Mouse (Mus musculus): Measurements from ENCODE around the gene Galk1. TPM values are rescaled to one million over a fixed set of nuclear protein-coding genes. Genes with fewer than 3 reads are reported as not detected.

The Galk1 gene
- polyA plus RNA-seq (2015; fragmentation: Nextera tagmentation; extraction: Ambion mirVana), result 169 and 189 TPM in 2 replicates

DNA sequence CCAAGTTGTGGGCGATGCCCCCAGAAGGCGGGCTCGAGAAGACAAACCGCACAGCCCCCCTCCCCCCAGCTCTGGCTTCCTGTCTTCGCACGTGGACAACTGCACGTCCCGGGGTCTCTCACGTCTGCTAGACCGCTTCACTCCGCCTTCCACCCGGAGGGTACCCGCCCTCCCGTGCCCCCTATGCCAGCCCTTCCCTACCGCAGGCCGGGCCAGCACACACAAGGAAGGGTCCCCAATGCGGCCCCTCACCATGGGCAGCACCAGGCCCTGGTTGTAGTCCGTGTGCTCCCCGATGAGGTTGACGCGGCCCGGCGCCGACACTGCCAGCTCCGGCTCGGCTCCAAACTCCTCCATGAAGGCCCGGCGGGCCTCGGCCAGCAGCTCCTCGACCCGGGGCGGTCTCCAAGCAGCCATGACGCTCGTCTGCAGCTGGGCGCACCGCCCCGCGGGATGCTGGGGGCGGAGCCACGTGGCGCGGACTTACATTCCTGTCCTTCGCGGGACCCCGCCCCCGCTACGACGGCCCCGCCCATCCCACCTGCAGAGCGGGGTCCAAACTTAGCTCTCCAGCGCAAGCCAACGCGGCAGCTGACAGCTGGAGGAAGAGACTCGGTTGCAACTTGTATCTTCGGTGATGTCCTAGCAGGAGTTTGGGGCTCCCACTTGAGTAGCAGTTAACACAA lies at the start of gene Galk1:
Gene Galk1 (minus strand): TSS at position 458 of the 686 bp plus-strand sequence.
- Histone ChIP-seq H3K36me3 (peaks cover 32% of the 10 kb centered on the region), H3K27ac (peak within 1 kb of the TSS; percentile 96), H3K4me3 (peak within 1 kb of the TSS; percentile 74), H3K9me3 (no peaks in the 10 kb centered on the region), H3K4me1 (peaks cover 20% of the 10 kb centered on the region), H3K27me3 (no peaks in the 10 kb centered on the region), H3K4me2 (peak within 1 kb of the TSS; percentile 70), H3K9ac (peak within 1 kb of the TSS; percentile 88)
- peak; percentile 89 for ATAC-seq (ENCODE audit: insufficient number of reproducible peaks, insufficient read depth, low FRiP score, low TSS enrichment, low read depth)
- WGBS, result under 1% methylated on average over 55 of the region's 55 CpGs

DNA sequence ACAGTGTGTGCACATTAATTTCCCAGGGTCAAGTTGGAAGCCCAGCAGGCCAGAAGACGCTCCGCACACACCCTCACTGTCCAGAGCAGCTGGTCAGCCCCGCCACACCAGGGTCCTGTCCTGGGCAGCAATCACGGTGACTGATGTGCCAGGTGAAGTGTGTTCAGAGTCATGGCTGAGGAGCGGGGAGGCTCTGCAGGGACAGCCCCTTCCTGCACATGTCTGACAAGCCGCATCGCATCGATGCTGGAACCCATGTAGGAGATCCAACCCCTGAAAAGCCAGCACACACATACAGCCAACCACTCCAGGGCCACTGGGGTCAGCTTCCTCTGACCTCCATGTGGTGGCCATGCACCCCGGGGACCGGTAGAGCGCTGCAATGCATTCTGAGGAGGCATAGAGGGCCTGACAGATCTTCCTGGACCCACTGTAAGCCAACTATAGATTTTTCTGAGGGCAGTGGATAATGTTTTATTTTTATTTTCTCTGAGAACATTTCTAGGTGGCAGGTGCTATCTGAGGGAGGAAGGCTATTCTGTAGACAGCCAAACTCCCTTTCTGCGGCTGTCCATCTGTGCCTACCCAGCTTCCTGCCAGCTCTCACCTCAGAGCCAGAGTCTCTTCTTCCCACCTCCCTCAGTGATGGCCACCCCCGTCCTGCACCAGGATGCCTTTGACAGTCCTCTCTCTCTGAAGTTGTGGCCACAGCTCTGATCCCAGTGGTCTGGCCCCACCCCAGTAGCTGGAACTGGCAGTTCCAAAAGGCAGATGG lies 49.3 kb upstream of the Galk1 start:
- H3K27me3 ChIP-seq, result no peaks in the 10 kb centered on the region
- H3K4me3 ChIP-seq, result no peak overlapping the region
- no peak overlapping the region for H3K27ac ChIP-seq
- no peak overlapping the region for H3K4me2 ChIP-seq
- no peak overlapping the region for H3K9ac ChIP-seq
- WGBS, result 90% methylated on average over 13 of the region's 13 CpGs
- H3K4me1 ChIP-seq, result 0 out of 2 replicates have a peak, but pooled peaks cover under 1% of the 10 kb centered on the region
- no peaks in the 10 kb centered on the region for H3K9me3 ChIP-seq
- peaks cover 58% of the 10 kb centered on the region for H3K36me3 ChIP-seq
- ATAC-seq (ENCODE audit: insufficient number of reproducible peaks, insufficient read depth, low FRiP score, low TSS enrichment, low read depth), result no peak

DNA sequence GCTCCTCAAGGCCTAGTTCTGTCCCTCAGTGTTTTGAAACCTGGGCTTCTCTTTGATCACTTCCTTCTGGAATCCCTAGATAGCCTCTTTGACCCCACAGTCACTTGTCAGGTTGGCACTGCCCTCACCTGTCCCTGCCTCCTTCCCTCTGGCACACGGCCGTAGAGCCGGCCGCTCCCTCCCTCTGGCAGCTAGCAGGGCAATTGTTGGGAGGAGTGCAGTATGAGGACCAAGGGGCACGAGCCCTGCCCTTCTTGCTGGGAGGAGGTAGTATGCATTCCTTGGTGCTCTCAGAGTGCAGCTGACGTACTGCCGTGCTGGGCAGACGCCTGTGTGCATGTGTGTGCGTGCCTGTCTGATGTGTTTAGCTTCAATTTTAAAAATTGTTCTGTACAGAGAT lies 48.1 kb upstream of the Galk1 start:
- Histone ChIP-seq H3K9ac (peak overlapping the region; percentile 36; the same call in 1 of the 2 replicates), H3K27me3 (no peaks in the 10 kb centered on the region)
- ATAC-seq (ENCODE audit: insufficient number of reproducible peaks, insufficient read depth, low FRiP score, low TSS enrichment, low read depth), result no peak

DNA sequence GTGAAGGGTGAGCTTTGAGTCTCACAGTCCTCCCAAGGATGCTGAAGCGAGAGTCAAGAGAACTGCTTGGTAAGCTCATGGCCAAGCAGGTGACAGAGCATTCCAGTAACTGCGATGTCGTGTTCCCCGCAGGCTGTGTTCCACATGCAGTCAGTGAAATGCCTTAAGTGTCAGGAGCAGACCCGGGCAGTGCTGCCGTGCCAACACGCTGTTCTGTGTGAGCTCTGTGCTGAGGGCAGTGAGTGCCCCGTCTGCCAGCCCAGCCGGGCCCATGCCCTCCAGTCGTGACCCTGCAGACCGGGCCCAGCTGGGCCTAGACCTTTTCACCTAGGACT lies 47.1 kb upstream of the Galk1 start:
- no peak for ATAC-seq (ENCODE audit: insufficient number of reproducible peaks, insufficient read depth, low FRiP score, low TSS enrichment, low read depth)
- H3K27me3 ChIP-seq, result no peaks in the 10 kb centered on the region

More for the DNA sequence above, 48.1 kb upstream of the Galk1 start:
- Histone ChIP-seq H3K36me3 (peaks cover 70% of the 10 kb centered on the region), H3K27ac (no peak overlapping the region; the same call in 1 of the 2 replicates), H3K4me3 (no peak overlapping the region), H3K4me1 (no peaks in the 10 kb centered on the region), H3K4me2 (no peak overlapping the region), H3K9me3 (no peaks in the 10 kb centered on the region)
- 84% methylated on average over 9 of the region's 9 CpGs for WGBS

DNA sequence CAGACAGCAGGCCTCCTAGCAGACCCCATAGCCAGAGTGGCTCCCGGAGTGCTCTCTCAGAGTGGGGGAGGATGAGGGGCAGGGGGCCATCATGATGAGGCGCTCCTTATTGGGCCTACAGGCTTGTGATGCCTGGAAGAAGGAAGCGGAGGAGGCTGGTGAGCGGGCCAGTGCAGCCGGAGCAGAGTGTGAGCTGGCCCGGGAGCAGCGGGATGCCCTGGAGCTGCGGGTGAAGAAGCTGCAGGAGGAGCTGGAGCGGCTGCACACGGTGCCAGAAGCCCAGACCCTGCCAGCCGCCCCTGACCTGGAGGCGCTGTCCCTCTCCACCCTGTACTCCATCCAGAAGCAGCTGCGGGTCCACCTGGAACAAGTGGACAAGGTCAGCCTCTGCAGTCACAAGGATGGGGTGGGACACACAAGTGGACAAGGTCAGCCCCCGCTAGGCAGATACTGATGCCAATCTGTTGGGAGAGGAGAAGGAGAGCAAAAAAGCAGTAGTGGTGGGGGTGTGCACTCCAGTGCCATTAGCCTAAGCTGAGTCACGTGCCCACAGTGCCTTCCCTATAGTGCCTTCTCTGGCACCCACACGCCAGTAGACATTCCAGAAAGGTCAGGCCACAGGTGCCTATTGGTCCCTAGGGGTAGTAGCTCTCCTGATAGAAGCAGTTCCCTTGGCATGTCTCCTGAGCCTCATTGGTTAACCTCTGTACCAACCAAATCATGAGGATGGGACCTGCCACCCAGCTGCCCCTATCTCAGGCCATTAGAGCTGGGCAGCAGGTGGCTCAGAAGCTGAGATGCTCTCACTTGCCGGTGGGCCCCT lies 46.6 kb upstream of the Galk1 start:
- no peak overlapping the region for H3K27ac ChIP-seq
- H3K27me3 ChIP-seq, result no peaks in the 10 kb centered on the region
- 88% methylated on average over 17 of the region's 17 CpGs for WGBS
- H3K4me1 ChIP-seq, result no peaks in the 10 kb centered on the region
- H3K9me3 ChIP-seq, result no peaks in the 10 kb centered on the region
- H3K9ac ChIP-seq, result no peak overlapping the region
- no peak for ATAC-seq (ENCODE audit: insufficient number of reproducible peaks, insufficient read depth, low FRiP score, low TSS enrichment, low read depth)
- no peak overlapping the region for H3K4me3 ChIP-seq
- H3K36me3 ChIP-seq, result peaks cover 85% of the 10 kb centered on the region
- no peak overlapping the region for H3K4me2 ChIP-seq

More for the DNA sequence above, 47.1 kb upstream of the Galk1 start:
- Histone ChIP-seq H3K4me2 (no peak overlapping the region), H3K27ac (no peak overlapping the region), H3K9me3 (no peaks in the 10 kb centered on the region), H3K4me1 (no peaks in the 10 kb centered on the region), H3K9ac (no peak overlapping the region), H3K4me3 (no peak overlapping the region), H3K36me3 (peaks cover 79% of the 10 kb centered on the region)
- 92% methylated on average over 11 of the region's 11 CpGs for WGBS

DNA sequence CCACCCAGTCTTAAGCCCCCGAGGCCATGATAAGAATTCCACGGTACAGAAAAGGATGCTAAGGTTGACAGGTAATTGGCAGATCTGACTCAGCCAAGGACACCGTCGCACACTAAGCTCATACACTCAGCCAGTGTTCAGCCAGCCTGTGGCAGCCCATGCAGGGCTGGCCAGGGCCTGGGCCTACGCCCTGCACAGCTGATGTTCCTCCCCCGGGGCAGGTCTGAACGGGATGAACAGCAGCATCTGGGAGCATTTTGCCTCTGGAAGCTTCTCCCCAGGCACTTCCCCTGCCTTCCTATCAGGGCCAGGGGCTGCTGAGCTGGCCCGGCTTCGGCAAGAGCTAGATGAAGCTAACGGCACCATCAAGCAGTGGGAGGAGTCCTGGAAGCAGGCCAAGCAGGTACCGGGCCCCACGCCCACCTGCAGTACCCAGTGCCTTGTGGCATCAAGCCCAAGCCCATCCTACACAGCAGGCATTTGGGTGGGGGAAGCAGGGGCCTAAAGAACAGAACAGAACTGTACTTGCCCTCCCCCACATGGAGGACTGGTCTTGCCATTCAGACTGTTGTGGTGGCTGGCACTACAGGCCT lies 45.6 kb upstream of the Galk1 start:
- H3K4me1 ChIP-seq, result no peaks in the 10 kb centered on the region
- no peaks in the 10 kb centered on the region for H3K27me3 ChIP-seq
- no peak overlapping the region for H3K4me3 ChIP-seq
- H3K36me3 ChIP-seq, result peaks cover 95% of the 10 kb centered on the region
- 60% methylated on average over 12 of the region's 12 CpGs for WGBS
- H3K9ac ChIP-seq, result no peak overlapping the region
- H3K27ac ChIP-seq, result no peak overlapping the region
- no peaks in the 10 kb centered on the region for H3K9me3 ChIP-seq
- H3K4me2 ChIP-seq, result no peak overlapping the region
- no peak for ATAC-seq (ENCODE audit: insufficient number of reproducible peaks, insufficient read depth, low FRiP score, low TSS enrichment, low read depth)

DNA sequence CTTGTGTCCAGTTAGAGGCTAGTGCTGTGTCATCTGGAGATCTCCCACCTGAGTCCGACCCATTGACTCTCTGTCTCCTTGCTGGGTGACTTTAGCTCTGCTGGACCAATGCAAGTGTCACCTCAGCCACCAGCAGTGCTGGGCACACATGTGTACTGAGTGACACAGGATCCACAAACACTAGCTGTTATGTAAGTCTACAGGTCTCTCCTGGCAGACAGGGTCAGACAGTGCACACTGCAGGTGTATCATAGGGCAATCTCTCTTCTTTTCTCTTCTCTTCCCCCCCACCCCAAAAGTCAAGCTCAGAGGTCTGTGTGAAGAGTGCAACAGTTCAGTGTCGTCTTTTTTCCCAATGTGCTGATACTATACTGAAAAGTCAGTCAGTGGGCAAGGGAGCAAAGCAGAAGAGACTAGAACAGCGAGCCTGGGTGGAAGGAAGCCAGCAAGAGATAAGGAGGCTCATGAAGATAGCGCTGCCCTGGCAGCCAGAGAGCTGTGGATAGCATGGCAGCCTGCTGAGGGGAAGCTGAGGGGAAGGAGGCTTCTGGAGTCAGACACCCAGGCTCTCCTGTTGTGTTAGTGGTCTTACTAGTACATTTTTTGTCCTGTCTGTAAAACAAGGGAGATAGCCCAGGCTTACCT lies 44.8 kb upstream of the Galk1 start:
- peaks cover 100% of the 10 kb centered on the region for H3K36me3 ChIP-seq
- no peaks in the 10 kb centered on the region for H3K9me3 ChIP-seq
- H3K27me3 ChIP-seq, result no peaks in the 10 kb centered on the region
- WGBS, result 87% methylated on average over 4 of the region's 4 CpGs
- H3K9ac ChIP-seq, result 0 out of 2 replicates have a peak overlapping the region, but pooled peaks have one; percentile 32
- ATAC-seq (ENCODE audit: insufficient number of reproducible peaks, insufficient read depth, low FRiP score, low TSS enrichment, low read depth), result no peak
- no peak overlapping the region for H3K27ac ChIP-seq
- H3K4me3 ChIP-seq, result no peak overlapping the region
- H3K4me2 ChIP-seq, result no peak overlapping the region
- H3K4me1 ChIP-seq, result no peaks in the 10 kb centered on the region

DNA sequence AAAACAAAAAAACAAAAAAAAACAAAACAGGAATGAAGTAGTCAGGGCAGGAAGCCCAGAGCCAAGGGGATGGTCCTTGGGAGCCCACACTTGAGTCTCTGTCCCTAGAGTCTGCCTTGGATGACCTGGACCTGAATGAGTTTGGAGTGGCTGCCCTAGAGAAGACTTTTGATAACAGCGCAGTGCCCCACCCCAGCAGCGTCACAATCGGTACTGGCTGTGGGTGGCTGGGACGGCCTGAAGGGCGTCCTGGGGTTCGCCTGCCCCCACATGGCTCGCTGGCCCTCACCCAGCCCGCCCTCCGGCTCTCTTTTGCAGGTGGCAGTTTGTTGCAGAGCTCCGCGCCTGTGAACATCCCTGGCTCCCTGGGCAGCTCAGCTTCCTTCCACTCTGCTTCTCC lies 43.4 kb upstream of the Galk1 start:
- H3K27me3 ChIP-seq, result no peaks in the 10 kb centered on the region
- no peaks in the 10 kb centered on the region for H3K4me1 ChIP-seq
- WGBS, result 92% methylated on average over 11 of the region's 11 CpGs
- H3K4me3 ChIP-seq, result no peak overlapping the region
- no peak overlapping the region for H3K4me2 ChIP-seq
- no peak overlapping the region for H3K9ac ChIP-seq
- ATAC-seq (ENCODE audit: insufficient number of reproducible peaks, insufficient read depth, low FRiP score, low TSS enrichment, low read depth), result no peak
- H3K36me3 ChIP-seq, result peaks cover 99% of the 10 kb centered on the region
- H3K9me3 ChIP-seq, result no peaks in the 10 kb centered on the region
- no peak overlapping the region for H3K27ac ChIP-seq

DNA sequence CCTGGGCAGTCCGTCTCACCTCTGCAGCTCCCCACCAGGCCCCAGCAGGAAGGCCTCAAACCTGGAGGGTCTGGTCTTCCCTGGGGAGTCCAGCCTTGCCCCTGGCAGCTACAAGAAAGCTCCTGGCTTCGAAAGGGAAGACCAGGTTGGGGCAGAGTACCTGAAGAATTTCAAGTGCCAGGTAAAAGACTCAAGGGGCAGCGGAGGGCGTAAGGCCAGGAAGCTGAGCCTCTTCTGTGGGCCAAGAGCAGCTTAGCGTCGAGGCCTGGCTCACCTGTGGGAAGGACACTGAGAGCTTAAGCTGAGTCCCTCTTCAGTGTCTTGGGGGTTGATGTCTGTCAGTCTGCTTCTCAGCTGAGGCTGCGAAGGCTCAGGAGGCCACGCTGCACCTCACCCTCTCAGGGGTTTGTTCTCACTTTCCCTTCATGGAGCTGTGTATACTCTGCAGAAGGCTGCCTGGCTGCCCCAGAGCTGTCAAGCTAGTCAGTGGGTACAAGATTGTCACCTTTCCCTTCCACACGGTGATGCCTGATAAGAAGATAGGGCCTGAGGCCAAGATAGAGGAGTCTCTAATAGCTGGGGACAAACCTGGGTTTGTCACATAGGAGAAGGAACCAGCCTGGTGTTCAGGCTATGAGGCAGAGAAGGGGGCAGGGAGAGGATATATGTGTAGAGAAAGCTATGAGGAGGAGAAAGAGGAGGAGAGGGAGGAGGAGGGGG lies 41.2 kb upstream of the Galk1 start:
- Histone ChIP-seq H3K4me3 (no peak overlapping the region), H3K4me2 (no peak overlapping the region), H3K27ac (no peak overlapping the region), H3K36me3 (peaks cover 99% of the 10 kb centered on the region), H3K9ac (no peak overlapping the region), H3K9me3 (no peaks in the 10 kb centered on the region), H3K27me3 (no peaks in the 10 kb centered on the region), H3K4me1 (no peaks in the 10 kb centered on the region)
- ATAC-seq (ENCODE audit: insufficient number of reproducible peaks, insufficient read depth, low FRiP score, low TSS enrichment, low read depth), result no peak
- WGBS, result 91% methylated on average over 9 of the region's 9 CpGs

DNA sequence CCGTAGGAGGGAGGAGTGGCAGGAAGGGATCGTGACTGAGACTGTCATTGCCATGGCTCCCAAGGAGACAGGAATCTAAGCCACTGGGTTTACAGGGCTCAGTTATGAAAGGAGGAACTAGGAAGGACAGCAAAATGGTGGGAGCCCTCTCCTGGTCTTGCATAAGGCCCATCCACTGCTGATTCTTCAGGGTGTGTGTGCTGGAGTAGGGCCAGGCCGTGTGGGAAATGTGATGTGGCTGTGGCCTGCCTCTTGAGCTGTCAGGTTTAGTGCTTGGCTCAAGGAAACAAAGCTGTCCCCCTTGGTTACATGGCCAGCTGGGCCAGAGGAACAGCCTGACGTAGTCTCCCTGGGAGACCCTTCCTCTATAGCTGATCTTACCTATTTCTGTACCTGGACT lies 37.7 kb upstream of the Galk1 start:
- no peak overlapping the region for H3K27ac ChIP-seq
- 86% methylated on average over 4 of the region's 4 CpGs for WGBS
- H3K4me2 ChIP-seq, result no peak overlapping the region
- no peak for ATAC-seq (ENCODE audit: insufficient number of reproducible peaks, insufficient read depth, low FRiP score, low TSS enrichment, low read depth)
- no peak overlapping the region for H3K4me3 ChIP-seq
- 0 out of 2 replicates have a peak overlapping the region, but pooled peaks have one; percentile 21 for H3K9ac ChIP-seq
- no peaks in the 10 kb centered on the region for H3K4me1 ChIP-seq
- H3K36me3 ChIP-seq, result peaks cover 97% of the 10 kb centered on the region
- H3K27me3 ChIP-seq, result no peaks in the 10 kb centered on the region
- H3K9me3 ChIP-seq, result no peaks in the 10 kb centered on the region
